Mouse (Mus musculus) retina, postnatal 7 days (tissue): ENCODE data around the gene Lamb2.
A peak's percentile ranks its signal among the peaks of the same experiment; 100 is the strongest.

Experiments used
- DNase-seq: peaks from one replicate; pipeline ENCODE4 v3.0.0-alpha.2; 2012; ENCODE audit warnings: low read depth, low spot score

The Lamb2 gene

GRCm38 (mm10) chr9:108479721-108480351, at the start of gene Lamb2:
Lamb2 (plus strand) TSS chr9:108479736.
- no peak for DNase-seq

GRCm38 (mm10) chr9:108431431-108432067, 48.0 kb upstream of the Lamb2 start:
- DNase-seq = peak; percentile 17

GRCm38 (mm10) chr9:108436182-108436581, 43.4 kb upstream of the Lamb2 start, which contains the start of gene BC048562:
BC048562 (plus strand) TSS chr9:108436482.
- no peak for DNase-seq

GRCm38 (mm10) chr9:108439176-108439575, 40.4 kb upstream of the Lamb2 start:
- DNase-seq = no peak

- DNase-seq = no peak
Measured at GRCm38 (mm10) chr9:108440485-108440884, 39.1 kb upstream of the Lamb2 start.

- DNase-seq = no peak
Measured at GRCm38 (mm10) chr9:108441236-108441919, 38.2 kb upstream of the Lamb2 start.

GRCm38 (mm10) chr9:108445125-108445524, 34.4 kb upstream of the Lamb2 start:
- DNase-seq = no peak

- peak; percentile 85 for DNase-seq
Measured at GRCm38 (mm10) chr9:108449860-108450259, 29.7 kb upstream of the Lamb2 start.

- DNase-seq = peak; percentile 87
Measured at GRCm38 (mm10) chr9:108450292-108451169, 29.0 kb upstream of the Lamb2 start.

- no peak for DNase-seq
Measured at GRCm38 (mm10) chr9:108451170-108451493, 28.4 kb upstream of the Lamb2 start.

- DNase-seq = no peak
Measured at GRCm38 (mm10) chr9:108451519-108452160, 27.9 kb upstream of the Lamb2 start.

GRCm38 (mm10) chr9:108452291-108452906, 27.1 kb upstream of the Lamb2 start:
- DNase-seq = peak; percentile 87

- no peak for DNase-seq
Measured at GRCm38 (mm10) chr9:108452911-108453310, 26.6 kb upstream of the Lamb2 start.

GRCm38 (mm10) chr9:108453458-108453857, 26.1 kb upstream of the Lamb2 start:
- no peak for DNase-seq

GRCm38 (mm10) chr9:108454429-108454828, 25.1 kb upstream of the Lamb2 start:
- DNase-seq = no peak

- no peak for DNase-seq
Measured at GRCm38 (mm10) chr9:108455747-108456571, 23.6 kb upstream of the Lamb2 start.

GRCm38 (mm10) chr9:108456953-108457352, 22.6 kb upstream of the Lamb2 start:
- no peak for DNase-seq

- no peak for DNase-seq
Measured at GRCm38 (mm10) chr9:108459939-108460318, 19.6 kb upstream of the Lamb2 start.

- DNase-seq = peak; percentile 79
Measured at GRCm38 (mm10) chr9:108460319-108461178, 19.0 kb upstream of the Lamb2 start, which contains the start of gene Ccdc71. Ccdc71 (plus strand) TSS chr9:108460527.
